Mouse (Mus musculus): ENCODE measurements at regions not wholly inside any gene's neighbourhood (a gene's known extent, or its start where the extent isn't known, plus 50 kb on each side); places are given as distances from the start of the nearest gene placed in this dataset.

DNA sequence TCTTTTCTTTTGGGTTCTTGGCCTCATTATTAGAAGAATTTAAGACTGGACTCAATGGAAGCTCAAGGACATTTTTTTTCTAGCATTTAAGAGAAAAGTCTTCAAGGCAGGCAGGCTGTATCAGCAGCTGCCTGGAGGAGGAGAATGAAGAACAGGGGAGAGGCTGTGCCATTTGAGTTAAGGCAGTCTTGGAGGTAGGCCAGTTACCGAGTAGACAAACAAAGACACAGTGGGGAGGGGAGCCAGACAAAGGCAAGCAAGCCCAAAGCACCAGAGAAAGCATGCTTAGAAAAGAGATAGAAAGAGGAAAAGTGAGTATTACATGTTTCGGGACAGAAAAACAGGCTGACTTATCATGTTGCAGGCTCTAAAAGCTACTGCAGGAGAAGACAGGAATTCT is 392.0 kb downstream of the Igsf11 start:
- DNase-seq (ENCODE audit: low read depth, low spot score), result no peak

- no peak for DNase-seq (ENCODE audit: low read depth, low spot score)
These were observed 392.7 kb downstream of the Igsf11 start for GRCm38 (mm10) chr16:39285028-39285744.

DNA sequence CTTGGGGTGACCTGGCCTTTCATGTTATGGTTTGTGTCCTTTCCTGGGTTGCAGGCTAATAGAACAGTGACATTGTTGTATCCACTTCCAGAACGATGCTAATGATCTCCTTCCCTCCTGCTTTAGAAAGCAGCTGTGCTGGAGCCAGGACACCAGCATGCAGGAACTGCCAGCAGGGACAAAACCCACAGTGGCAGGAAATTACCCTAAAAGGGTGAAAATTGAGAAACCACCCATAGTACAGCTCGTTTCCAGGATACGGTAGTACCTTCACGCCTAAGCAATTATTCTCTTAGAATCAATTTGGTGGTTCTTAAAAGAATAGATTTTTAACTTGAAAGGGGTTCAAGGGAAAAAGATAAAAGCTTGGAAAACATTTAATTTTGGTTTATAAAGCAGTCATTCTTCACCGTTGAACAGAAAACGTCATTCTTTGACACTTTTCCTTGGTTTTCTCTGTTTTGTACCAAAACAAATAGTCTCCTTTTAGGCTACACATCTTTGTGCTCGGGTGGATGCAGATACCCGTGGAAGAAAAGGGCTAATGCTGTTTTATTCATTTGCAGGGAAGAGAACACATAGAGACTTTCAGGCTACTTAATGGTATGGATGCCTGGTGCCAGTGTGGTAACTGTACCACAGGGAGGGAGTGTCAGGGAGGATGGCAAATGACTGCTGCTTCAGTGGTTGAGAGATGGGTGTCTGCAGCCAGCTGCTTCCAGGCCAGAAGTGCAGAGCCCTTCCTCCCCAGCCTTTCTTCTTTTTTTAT is 394.5 kb downstream of the Igsf11 start:
- DNase-seq (ENCODE audit: low read depth, low spot score), result no peak

- no peak for DNase-seq (ENCODE audit: low read depth, low spot score)
These were observed 406.4 kb downstream of the Igsf11 start for GRCm38 (mm10) chr16:39298856-39299255.

DNA sequence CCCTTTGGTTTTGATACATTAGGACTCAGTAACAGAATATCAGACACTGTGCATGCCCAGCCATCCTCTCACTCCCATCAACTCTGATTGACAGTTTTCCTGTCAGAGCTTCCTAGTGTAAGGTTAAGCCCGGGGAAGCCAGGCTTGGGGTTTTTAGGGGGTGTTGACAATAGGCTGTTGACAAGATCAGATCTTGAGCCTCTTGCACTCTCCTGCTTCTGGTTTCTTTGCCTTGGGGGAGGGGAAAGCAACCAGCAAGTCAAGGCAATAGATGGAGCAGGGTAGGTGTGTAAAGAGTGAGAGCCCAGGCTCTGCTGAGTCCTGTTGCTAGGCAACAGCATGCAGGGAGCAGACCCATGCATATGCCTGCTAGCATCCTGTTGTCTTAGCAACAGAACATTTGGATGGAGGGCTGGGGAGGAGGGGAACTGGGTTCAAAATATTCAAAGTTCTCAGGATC is 410.5 kb downstream of the Igsf11 start:
- DNase-seq (ENCODE audit: low read depth, low spot score), result no peak

DNA sequence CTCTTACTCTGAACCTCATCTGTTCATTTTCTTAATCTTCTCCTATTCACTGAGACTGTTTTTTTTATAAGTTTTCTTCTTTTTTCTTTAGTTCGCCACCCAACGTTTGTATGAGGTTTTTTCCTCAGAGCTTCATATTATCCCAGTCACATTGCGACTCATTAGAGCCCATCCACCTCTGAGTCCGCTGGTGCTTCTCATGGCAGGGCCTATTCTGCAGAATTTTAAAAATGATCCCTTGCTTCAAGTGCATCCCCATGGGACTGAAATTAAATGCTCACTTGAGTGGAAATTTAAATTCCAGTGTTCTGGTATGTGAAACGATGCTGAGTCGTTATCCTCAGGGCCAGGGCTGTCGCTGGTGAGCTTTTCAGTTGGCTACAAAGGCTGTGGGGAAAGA is 410.9 kb downstream of the Igsf11 start:
- DNase-seq (ENCODE audit: low read depth, low spot score), result no peak

- DNase-seq (ENCODE audit: low read depth, low spot score), result no peak
These were observed 415.5 kb downstream of the Igsf11 start for GRCm38 (mm10) chr16:39307951-39308350.

- peak; percentile 8 for DNase-seq (ENCODE audit: low read depth, low spot score)
These were observed 424.5 kb downstream of the Igsf11 start for GRCm38 (mm10) chr16:39316752-39317594.

DNA sequence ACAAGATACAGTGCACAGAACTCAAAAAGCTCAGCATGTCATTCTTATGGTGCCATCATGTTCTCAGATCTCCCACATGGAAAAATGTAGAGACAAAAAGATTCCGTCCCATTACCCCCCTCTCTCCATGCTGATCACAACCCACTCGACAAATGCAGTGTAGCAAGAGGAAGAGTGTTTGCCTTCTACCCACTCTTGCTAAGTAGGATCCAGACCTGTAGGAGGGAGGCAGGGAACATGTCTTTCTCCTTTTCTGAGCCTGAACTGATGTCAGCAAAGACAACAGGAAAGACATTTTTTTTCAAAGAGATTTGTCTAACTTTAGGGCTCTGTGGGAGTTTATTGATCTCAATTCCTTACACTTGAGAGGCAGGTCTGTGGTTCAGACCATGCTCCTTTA is 433.2 kb downstream of the Igsf11 start:
- DNase-seq (ENCODE audit: low read depth, low spot score), result no peak

DNA sequence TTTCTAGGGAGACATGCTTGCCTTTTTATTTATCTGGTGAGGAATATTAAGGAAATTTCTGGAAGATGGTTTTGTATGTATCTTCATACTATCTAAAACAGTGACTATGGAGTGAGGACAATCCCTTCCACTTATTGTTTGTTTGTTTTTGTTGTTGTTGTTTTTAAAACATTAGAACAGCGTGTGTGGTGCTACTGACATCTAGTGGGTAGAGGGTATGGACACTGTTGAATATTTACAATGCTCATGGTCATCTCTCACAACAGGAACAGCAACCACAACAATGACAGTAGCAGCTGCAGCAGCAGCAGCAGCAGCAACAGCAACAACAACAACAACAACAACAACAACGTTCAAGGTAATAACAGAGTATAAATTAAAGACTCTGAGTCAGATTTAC is 471.2 kb downstream of the Igsf11 start:
- DNase-seq (ENCODE audit: low read depth, low spot score), result no peak

DNA sequence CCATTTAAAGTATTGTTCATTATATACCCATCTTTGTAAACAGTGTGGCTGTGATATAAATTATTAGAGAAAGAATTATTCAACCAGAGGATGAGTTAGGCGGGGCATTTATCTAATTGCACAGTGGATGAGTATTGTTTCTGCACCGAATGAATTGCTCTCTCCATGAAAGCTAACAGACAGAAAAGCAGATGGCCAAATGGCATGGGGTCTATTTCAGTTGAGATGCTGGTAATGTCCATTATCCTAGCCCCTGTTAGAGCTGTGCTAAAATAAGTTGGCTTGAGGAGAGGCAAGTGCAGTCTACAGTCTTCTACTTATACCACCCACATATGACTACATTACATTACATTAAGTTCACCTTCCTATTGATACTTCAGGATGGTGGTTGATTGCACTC is 475.8 kb downstream of the Igsf11 start:
- DNase-seq (ENCODE audit: low read depth, low spot score), result no peak

- DNase-seq (ENCODE audit: low read depth, low spot score), result no peak
These were observed 482.1 kb downstream of the Igsf11 start for GRCm38 (mm10) chr16:39374616-39375015.

GRCm38 (mm10) chr16:39379959-39380358 is 487.5 kb downstream of the Igsf11 start:
- no peak for DNase-seq (ENCODE audit: low read depth, low spot score)

GRCm38 (mm10) chr16:39389943-39390342 is 497.5 kb downstream of the Igsf11 start:
- DNase-seq (ENCODE audit: low read depth, low spot score), result no peak

DNA sequence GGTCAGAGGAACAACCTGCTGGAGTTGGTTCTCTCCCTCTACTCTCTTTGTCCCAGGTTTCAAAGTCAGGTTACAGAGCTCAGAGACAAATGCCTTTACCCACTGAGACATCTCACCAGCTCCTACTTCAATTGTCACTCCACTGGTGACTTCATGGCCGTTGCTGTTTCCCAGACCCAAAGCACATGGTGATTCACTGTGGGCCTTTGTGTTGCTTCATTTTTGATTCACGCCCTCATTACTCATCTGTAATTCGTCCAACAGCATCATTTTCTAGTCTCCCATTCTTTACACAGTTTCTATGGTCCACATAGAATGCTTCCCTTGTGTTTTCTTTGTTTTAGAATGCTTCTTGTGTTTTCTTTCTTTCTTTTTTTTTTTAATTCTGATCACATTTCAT is 498.2 kb downstream of the Igsf11 start:
- DNase-seq (ENCODE audit: low read depth, low spot score), result no peak

DNA sequence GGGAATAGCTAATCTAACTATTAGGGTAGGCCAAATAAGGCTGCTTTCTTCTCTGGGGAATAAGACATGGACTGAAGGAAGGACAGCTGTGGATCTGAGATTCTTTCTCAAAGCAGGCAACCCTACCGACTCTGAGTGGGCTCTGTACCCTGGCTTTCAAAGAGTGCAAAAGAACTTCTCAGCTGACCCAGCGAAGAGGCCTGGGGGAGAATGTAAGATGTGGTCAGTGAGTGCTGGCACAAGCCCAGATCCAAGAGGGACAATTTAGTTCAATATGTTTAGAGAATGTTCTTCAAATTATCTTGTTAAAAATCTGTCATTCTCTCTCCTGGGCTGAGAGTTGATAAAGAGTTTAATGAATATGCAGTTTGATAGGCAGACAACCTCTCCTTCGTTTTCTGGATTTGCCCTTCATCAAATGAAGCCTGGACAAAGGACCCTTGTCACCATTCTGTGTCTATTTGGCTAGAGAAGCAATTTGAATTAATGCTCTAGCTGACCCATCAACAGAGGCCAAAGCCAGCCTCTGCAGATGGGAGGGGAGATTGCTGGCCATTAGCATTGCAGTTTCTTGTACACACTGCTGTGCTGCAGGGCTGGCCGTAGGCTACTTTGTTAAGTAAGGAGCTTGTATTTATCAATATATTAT is 509.8 kb downstream of the Igsf11 start:
- DNase-seq (ENCODE audit: low read depth, low spot score), result no peak

- no peak for DNase-seq (ENCODE audit: low read depth, low spot score)
These were observed 539.1 kb downstream of the Igsf11 start for GRCm38 (mm10) chr16:39431581-39431980.

GRCm38 (mm10) chr16:39445740-39446139 is 538.4 kb upstream of the Lsamp start:
- DNase-seq (ENCODE audit: low read depth, low spot score), result no peak

- DNase-seq (ENCODE audit: low read depth, low spot score), result no peak
These were observed 530.6 kb upstream of the Lsamp start for GRCm38 (mm10) chr16:39453400-39454138.

Measured in retina, adult 2 months (tissue).